Mouse (Mus musculus) neutrophil, adult 5-6 weeks (primary cell): ENCODE data around the gene Desi1. TPM values are rescaled to one million over a fixed set of nuclear protein-coding genes. Genes with fewer than 3 reads are reported as not detected.

Source experiments
- ATAC-seq: fragments of 151-379, 151-347 bp; 2 replicates; pipeline ENCODE4 v1.8.0; 2017; ENCODE audit warnings: mild to moderate bottlenecking, moderate TSS enrichment; ENCODE audit not compliant: insufficient number of reproducible peaks, poor library complexity, low FRiP score, severe bottlenecking; ENCODE audit errors: extremely low read depth
- total RNA-seq: library from RNA; stranded (forward); fragments of 200-1000 nt; gene quantifications from 2 replicates; pipeline ENCODE4 v1.2.3, GENCODE M21; 2017

The Desi1 gene
- total RNA-seq, 1 experiment from 2014 or later, result 7.3 TPM

GRCm38 (mm10) chr15:81949476-81950131 lies 84.1 kb downstream of the Desi1 start:
- ATAC-seq, result no peak

GRCm38 (mm10) chr15:81949076-81949475 lies 84.6 kb downstream of the Desi1 start:
- ATAC-seq, result no peak

GRCm38 (mm10) chr15:81943176-81943749 lies 90.4 kb downstream of the Desi1 start:
- no peak for ATAC-seq

Other genes starting within 250 kb of the Desi1 start
- 26.2 and 29.4 TPM in 2 replicates for gene Tef, start 231.4 kb downstream of the Desi1 start, total RNA-seq
- gene Tob2, start 175.1 kb downstream of the Desi1 start, total RNA-seq, result 44.3 and 48.5 TPM in 2 replicates
- 42.9 and 65.9 TPM in 2 replicates for gene Phf5a, start 162.0 kb downstream of the Desi1 start, total RNA-seq
- gene Aco2, start 161.6 kb downstream of the Desi1 start, total RNA-seq, result 86.2 and 108 TPM in 2 replicates
- 11.5 and 12.2 TPM in 2 replicates for gene Polr3h, start 107.6 kb downstream of the Desi1 start, total RNA-seq
- gene Csdc2, start 97.1 kb downstream of the Desi1 start, total RNA-seq, result 0.37 TPM in 1 of 2 replicates, not detected in the other
- 5.0 and 9.6 TPM in 2 replicates for gene Pmm1, start 72.9 kb downstream of the Desi1 start, total RNA-seq
- not detected in 2 replicates for gene 1700029P11Rik, start 53.3 kb downstream of the Desi1 start, total RNA-seq
- gene Xrcc6, start 46.0 kb downstream of the Desi1 start, total RNA-seq, result 33.9 and 49.0 TPM in 2 replicates
- 74.5 and 74.8 TPM in 2 replicates for gene Snu13, start 13.7 kb upstream of the Desi1 start, total RNA-seq
- gene 4930407I10Rik, start 25.3 kb upstream of the Desi1 start, total RNA-seq, result not detected in 2 replicates
- not detected in 2 replicates for gene Mei1, start 36.1 kb upstream of the Desi1 start, total RNA-seq
- 35.9 and 37.9 TPM in 2 replicates for gene Ccdc134, start 94.1 kb upstream of the Desi1 start, total RNA-seq
- gene Srebf2, start 113.3 kb upstream of the Desi1 start, total RNA-seq, result 71.5 and 74.5 TPM in 2 replicates
- gene Shisa8, start 179.0 kb upstream of the Desi1 start, total RNA-seq, result 0.58 and 1.1 TPM in 2 replicates
- 157 and 160 TPM in 2 replicates for gene Tnfrsf13c, start 190.5 kb upstream of the Desi1 start, total RNA-seq
- not detected in 2 replicates for gene Cenpm, start 210.9 kb upstream of the Desi1 start, total RNA-seq
- gene 1500009C09Rik, start 218.5 kb upstream of the Desi1 start, total RNA-seq, result not detected in 2 replicates
- gene Sept3, start 241.0 kb upstream of the Desi1 start, total RNA-seq, result not detected in 2 replicates